8 mouse cellular contexts compared by ENCODE assay signal in genomic region chr5:149183721-149184103, GRCm38 (mm10). TPM values are rescaled to one million over a fixed set of nuclear protein-coding genes. Genes with fewer than 3 reads are reported as not detected.
DNase-seq lines count a peak whose midpoint lies in the region; ATAC-seq and TF ChIP-seq lines count a peak whose summit lies in the region.

No protein-coding gene starts in this region.

- H3K4me2 ChIP-seq in heart, embryonic 12.5 days = peak overlapping the region; percentile 71
- H3K4me2 ChIP-seq in forebrain, embryonic 15.5 days (replicated peaks) = peak overlapping the region; percentile 71

- H3K9me3 ChIP-seq in heart, embryonic 12.5 days (replicated peaks) = no peaks in the 10 kb centered on the region
- H3K9me3 ChIP-seq in ES-Bruce4 (replicated peaks; ENCODE audit: control insufficient read depth, insufficient read depth, low read length, poor library complexity, severe bottlenecking) = no peaks in the 10 kb centered on the region
- no peaks in the 10 kb centered on the region for H3K9me3 ChIP-seq in forebrain, embryonic 15.5 days

- peak overlapping the region; percentile 80 for H3K9ac ChIP-seq in heart, embryonic 12.5 days
- peak overlapping the region; percentile 96 for H3K9ac ChIP-seq in ES-Bruce4 (ENCODE audit: low read depth, poor library complexity, severe bottlenecking)
- H3K9ac ChIP-seq in forebrain, embryonic 15.5 days (replicated peaks) = peak overlapping the region; percentile 91

- no peaks in the 10 kb centered on the region for H3K27me3 ChIP-seq in heart, embryonic 12.5 days (replicated peaks)
- H3K27me3 ChIP-seq in ES-Bruce4 (ENCODE audit: control insufficient read depth, insufficient read depth, low read length, poor library complexity, severe bottlenecking) = no peaks in the 10 kb centered on the region
- H3K27me3 ChIP-seq in forebrain, embryonic 15.5 days = no peaks in the 10 kb centered on the region

- ATAC-seq in heart, embryonic 12.5 days (ENCODE audit: insufficient number of reproducible peaks, low FRiP score) = peak; percentile 69
- ATAC-seq in forebrain, embryonic 15.5 days (replicated peaks) = no peak; the same call in 1 of the 2 replicates

- H3K4me1 ChIP-seq in heart, embryonic 12.5 days (replicated peaks) = peaks cover 19% of the 10 kb centered on the region
- no peaks in the 10 kb centered on the region for H3K4me1 ChIP-seq in ES-Bruce4 (ENCODE audit: control insufficient read depth, insufficient read depth, low read length)
- peaks cover 18% of the 10 kb centered on the region for H3K4me1 ChIP-seq in forebrain, embryonic 15.5 days

- peak overlapping the region; percentile 84 for H3K4me3 ChIP-seq in heart, embryonic 12.5 days
- H3K4me3 ChIP-seq in ES-Bruce4 (ENCODE audit: low read depth, low read length) (peak overlapping the region; percentile 96), macrophage (ENCODE audit: inconsistent target) (peak overlapping the region; percentile 75)
- H3K4me3 ChIP-seq in forebrain, embryonic 15.5 days = peak overlapping the region; percentile 85

- peaks cover 3% of the 10 kb centered on the region for H3K36me3 ChIP-seq in heart, embryonic 12.5 days
- H3K36me3 ChIP-seq in ES-Bruce4 (ENCODE audit: control insufficient read depth, insufficient read depth, low read length, poor library complexity, severe bottlenecking) (peaks cover 10% of the 10 kb centered on the region), macrophage (ENCODE audit: inconsistent target) (peaks cover 8% of the 10 kb centered on the region)
- H3K36me3 ChIP-seq in forebrain, embryonic 15.5 days = 0 out of 2 replicates have a peak, but pooled peaks cover 2% of the 10 kb centered on the region

- no peak for TF ChIP-seq EP300 in ES-Bruce4 (IDR thresholded peaks at IDR 0.05; ENCODE audit: insufficient read depth, low read depth, low read length)

- intact Hi-C loops in heart, postnatal 36 days (cut with DNase I) = loop anchor here (1.0 to 10.0 kb wide), 4 partner anchors 45 to 629 kb away; partner anchors contain the start of gene Ubl3

- H3K79me2 ChIP-seq in macrophage (ENCODE audit: inconsistent target) = peaks cover 50% of the 10 kb centered on the region

- 1% methylated on average over 13 of the region's 13 CpGs for WGBS in heart, embryonic 12.5 days
- WGBS in forebrain, embryonic 15.5 days = 0% methylated on average over 13 of the region's 13 CpGs
- WGBS in macrophage (ENCODE audit: missing documents) = 0% methylated on average over 13 of the region's 13 CpGs

- TF ChIP-seq POLR2A in ES-Bruce4 (IDR thresholded peaks at IDR 0.05; ENCODE audit: insufficient read depth, low read length) = no peak

- H3K27ac ChIP-seq in heart, embryonic 12.5 days (ENCODE audit: poor library complexity, severe bottlenecking) = peak overlapping the region; percentile 98
- H3K27ac ChIP-seq in ES-Bruce4 (ENCODE audit: insufficient read depth, low read length) = peak overlapping the region; percentile 93
- H3K27ac ChIP-seq in forebrain, embryonic 15.5 days (replicated peaks) = peak overlapping the region; percentile 96
- peak overlapping the region; percentile 97 for H3K27ac ChIP-seq in macrophage

- DNase-seq in heart, postnatal 36 days = no peak
- no peak for DNase-seq in gastrocnemius, postnatal 25 days
- DNase-seq in frontal cortex, postnatal 36 days (ENCODE audit: low spot score in 2 of 2) = no peak
- no peak for DNase-seq in right cerebral cortex, adult 2 months (ENCODE audit: low spot score in 2 of 2)

- no peak for TF ChIP-seq CTCF in ES-Bruce4 (IDR thresholded peaks at IDR 0.05; ENCODE audit: low read depth, low read length)

RNA-seq across cellular contexts. Expression of gene Uspl1, which starts 0.4 kb away (rescaled TPM):
- polyA plus RNA-seq in heart, embryonic 12.5 days (2016; fragmentation: Nextera tagmentation; extraction: Ambion mirVana) = 36.3 and 38.1 TPM in 2 replicates
- 10 to 100 TPM; 18.3 to 18.6 TPM for total RNA-seq in heart, postnatal 36 days (2021)
- 63.8 and 65.9 TPM in 2 replicates for polyA plus RNA-seq in ES-Bruce4 (2011; ENCODE audit: insufficient read depth, insufficient read length, low read depth, missing spikeins)
- polyA plus RNA-seq in forebrain, embryonic 15.5 days (2015; fragmentation: Nextera tagmentation; extraction: Ambion mirVana) = 51.6 and 51.7 TPM in 2 replicates
- total RNA-seq in macrophage (2018; cell fraction: chromatin; rRNA removed) = 100 to 1,000 TPM in 8 of 26 experiments, 10 to 100 TPM in 18; 23.4 to 127 (median 81.0) TPM
- 10 to 100 TPM in 21 of 26 experiments, 1 to 10 TPM in 5; 6.3 to 20.5 (median 13.7) TPM for total RNA-seq in macrophage (2018; cell fraction: cytosol; rRNA removed)
- 10 to 100 TPM; 15.1 to 86.5 (median 45.1) TPM for total RNA-seq in macrophage (2018; cell fraction: nucleus; rRNA removed)
- polyA plus RNA-seq in macrophage (2018) = 9.2 to 15.6 TPM (median 10.6 TPM) in 3 replicates
- total RNA-seq in gastrocnemius, postnatal 25 days (2021) = 10 to 100 TPM; 20.2 to 22.0 TPM

RNA-seq across cellular contexts. Expression of gene Hmgb1, which starts 0.6 kb away (rescaled TPM):
- polyA plus RNA-seq in heart, embryonic 12.5 days (2016; fragmentation: Nextera tagmentation; extraction: Ambion mirVana) = 801 and 858 TPM in 2 replicates
- 100 to 1,000 TPM in 1 of 2 experiments, 10 to 100 TPM in 1; 91.5 to 111 TPM for total RNA-seq in heart, postnatal 36 days (2021)
- polyA plus RNA-seq in ES-Bruce4 (2011; ENCODE audit: insufficient read depth, insufficient read length, low read depth, missing spikeins) (110 and 114 TPM in 2 replicates), macrophage (2018) (165 to 414 TPM (median 209 TPM) in 3 replicates)
- polyA plus RNA-seq in forebrain, embryonic 15.5 days (2015; fragmentation: Nextera tagmentation; extraction: Ambion mirVana) = 1,140 and 1,184 TPM in 2 replicates
- total RNA-seq in macrophage (2018; cell fraction: chromatin; rRNA removed) = 100 to 1,000 TPM in 5 of 26 experiments, 10 to 100 TPM in 21; 13.6 to 133 (median 39.9) TPM
- 100 to 1,000 TPM; 121 to 231 (median 151) TPM for total RNA-seq in macrophage (2018; cell fraction: cytosol; rRNA removed)
- total RNA-seq in macrophage (2018; cell fraction: nucleus; rRNA removed) = 100 to 1,000 TPM in 8 of 26 experiments, 10 to 100 TPM in 18; 30.3 to 192 (median 57.9) TPM
- 10 to 100 TPM; 84.3 to 87.9 TPM for total RNA-seq in gastrocnemius, postnatal 25 days (2021)
